Mouse (Mus musculus) heart, postnatal 14 days (tissue): ENCODE measurements around the gene Ppdpf. TPM values are rescaled to one million over a fixed set of nuclear protein-coding genes. Genes with fewer than 3 reads are reported as not detected.
"Not testable (repeated sequence)": the region's sequence is repeated elsewhere in the genome, so short reads cannot be mapped to it uniquely, and the experiment has no call there.

ENCODE experiments used
- DNase-seq, 2 experiments: peaks; one replicate each; pipeline ENCODE4 v3.0.0; 2021 to 2022
- intact Hi-C: fragments of 180-260 bp; cut with DNase I; formaldehyde crosslinking; loops from one replicate; pipeline ENCODE4 v1.15.1; 2025
- total RNA-seq, 2 experiments: library from RNA; stranded (reverse); gene quantifications; 2 replicates each; pipeline ENCODE4 v1.2.3; 2021

The Ppdpf gene
- total RNA-seq, 2 experiments from 2014 or later = 45.2 to 49.2 TPM

GRCm38 (mm10) chr2:181157716-181158302 is 29.2 kb upstream of the Ppdpf start:
- intact Hi-C loops = no loop called here
- DNase-seq = peak in 1 of 2 experiments; percentile 27

GRCm38 (mm10) chr2:181158471-181158870 is 28.6 kb upstream of the Ppdpf start:
- no peak for DNase-seq

GRCm38 (mm10) chr2:181159091-181159514 is 27.9 kb upstream of the Ppdpf start:
- intact Hi-C loops = no loop called here
- DNase-seq = peak; percentile 46 to 64

More at GRCm38 (mm10) chr2:181158471-181158870, 28.6 kb upstream of the Ppdpf start:
- intact Hi-C loops = no loop called here

- no peak for DNase-seq
- intact Hi-C loops = no loop called here
Measured at GRCm38 (mm10) chr2:181159771-181160170, 27.3 kb upstream of the Ppdpf start.

- intact Hi-C loops = no loop called here
- no peak for DNase-seq
Measured at GRCm38 (mm10) chr2:181160821-181161220, 26.2 kb upstream of the Ppdpf start.

GRCm38 (mm10) chr2:181166469-181166868 is 20.6 kb upstream of the Ppdpf start:
- intact Hi-C loops = no loop called here
- no peak for DNase-seq

- DNase-seq = no peak
- intact Hi-C loops = no loop called here
Measured at GRCm38 (mm10) chr2:181174646-181175045, 12.4 kb upstream of the Ppdpf start.

GRCm38 (mm10) chr2:181178015-181178414 is 9.0 kb upstream of the Ppdpf start:
- intact Hi-C loops = no loop called here
- no peak for DNase-seq

GRCm38 (mm10) chr2:181178471-181178870 is 8.6 kb upstream of the Ppdpf start:
- no peak for DNase-seq
- intact Hi-C loops = no loop called here

GRCm38 (mm10) chr2:181180898-181181297 is 6.1 kb upstream of the Ppdpf start:
- DNase-seq = no peak
- intact Hi-C loops = loop anchor here (10.0 kb wide), 1 partner anchor 414 kb away; the partner anchor contains the start of genes Prpf6, Samd10 and Zfp512b

- intact Hi-C loops = loop anchor here (1.0 to 10.0 kb wide), 4 partner anchors 51 to 408 kb away; partner anchors contain the start of genes Prpf6, Samd10 and Zfp512b
- peak; percentile 82 to 86 for DNase-seq
Measured at GRCm38 (mm10) chr2:181186635-181187034, 412 bp upstream of the Ppdpf start.

GRCm38 (mm10) chr2:181188681-181189080 is 1.6 kb downstream of the Ppdpf start:
- intact Hi-C loops = loop anchor here (2.0 to 10.0 kb wide), 3 partner anchors 32 to 406 kb away; partner anchors contain the start of genes Fndc11, Prpf6, Samd10 and Zfp512b
- DNase-seq = peak in 1 of 2 experiments; percentile 7

GRCm38 (mm10) chr2:181189321-181189720 is 2.3 kb downstream of the Ppdpf start:
- intact Hi-C loops = loop anchor here (2.0 to 10.0 kb wide), 3 partner anchors 31 to 405 kb away; partner anchors contain the start of genes Fndc11, Prpf6, Samd10 and Zfp512b
- no peak for DNase-seq

GRCm38 (mm10) chr2:181191385-181191784 is 4.3 kb downstream of the Ppdpf start:
- DNase-seq, intact Hi-C loops: not testable (repeated sequence)

- intact Hi-C loops = no loop called here
- no peak for DNase-seq
Measured at GRCm38 (mm10) chr2:181191936-181192335, 4.9 kb downstream of the Ppdpf start.

GRCm38 (mm10) chr2:181193044-181193443 is 6.0 kb downstream of the Ppdpf start:
- intact Hi-C loops = no loop called here
- DNase-seq = no peak

- no peak for DNase-seq
- intact Hi-C loops = no loop called here
Measured at GRCm38 (mm10) chr2:181196628-181197300, 9.7 kb downstream of the Ppdpf start.

GRCm38 (mm10) chr2:181201606-181202005 is 14.6 kb downstream of the Ppdpf start:
- intact Hi-C loops = no loop called here
- DNase-seq = no peak

GRCm38 (mm10) chr2:181202422-181202821 is 15.4 kb downstream of the Ppdpf start, which contains the start of gene Ptk6:
Ptk6 (minus strand) TSS chr2:181202789.
- intact Hi-C loops = no loop called here
- no peak for DNase-seq

- DNase-seq = no peak
- intact Hi-C loops = no loop called here
Measured at GRCm38 (mm10) chr2:181202886-181203285, 15.8 kb downstream of the Ppdpf start.

- DNase-seq = no peak
- intact Hi-C loops = no loop called here
Measured at GRCm38 (mm10) chr2:181205678-181206077, 18.6 kb downstream of the Ppdpf start.

GRCm38 (mm10) chr2:181206118-181206517 is 19.1 kb downstream of the Ppdpf start:
- no peak for DNase-seq
- intact Hi-C loops = no loop called here
